Mouse (Mus musculus): ENCODE data around the gene Haghl. TPM values are rescaled to one million over a fixed set of nuclear protein-coding genes. Genes with fewer than 3 reads are reported as not detected.

Haghl gene
- polyA plus RNA-seq, 1 experiment from 2014 or later, result 76.0 TPM

DNA sequence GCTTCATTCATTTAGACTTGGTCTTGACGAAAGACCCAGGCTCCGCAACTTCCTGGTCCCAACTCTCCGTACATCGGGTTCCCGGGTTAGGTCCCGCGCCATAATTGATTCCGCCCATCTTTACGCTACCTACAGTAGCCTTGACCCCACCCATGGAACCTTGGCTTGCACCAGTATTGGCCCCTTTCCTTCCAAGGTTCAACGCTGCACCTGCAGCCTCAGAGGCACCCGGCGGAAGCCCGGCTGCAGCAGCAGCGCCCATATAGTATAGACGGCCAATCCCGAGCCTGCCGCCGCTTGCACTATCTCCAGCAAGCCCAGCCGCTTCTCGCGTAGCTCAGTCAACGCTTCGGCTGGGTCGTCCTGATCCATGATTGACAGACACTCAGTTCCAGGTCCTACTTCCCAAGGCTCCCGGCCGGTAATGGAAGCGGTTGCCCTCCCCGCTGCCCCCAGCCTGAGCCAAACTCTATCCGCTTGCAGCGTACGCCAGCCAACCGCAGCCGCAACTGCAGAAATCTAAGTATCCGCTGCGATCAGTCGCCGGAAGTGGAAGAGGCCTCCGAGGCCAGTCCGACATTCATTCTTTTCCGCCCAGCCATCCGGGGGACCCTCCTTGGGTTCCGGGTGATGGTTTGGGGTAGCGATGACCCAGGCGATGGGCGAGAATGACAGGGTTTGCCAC lies 6.5 kb upstream of the Haghl start:
- Histone ChIP-seq H3K9me3 (no peaks in the 10 kb centered on the region), H3K27ac (peak overlapping the region; percentile 93), H3K36me3 (replicated peaks) (peaks cover 63% of the 10 kb centered on the region), H3K4me1 (peaks cover 64% of the 10 kb centered on the region), H3K27me3 (ENCODE audit: poor library complexity, severe bottlenecking) (no peaks in the 10 kb centered on the region), H3K4me3 (peak overlapping the region; percentile 78)
- under 1% methylated on average over 45 of the region's 45 CpGs for WGBS
- peak; percentile 83 for DNase-seq (ENCODE audit: extremely low spot score, low spot score)

DNA sequence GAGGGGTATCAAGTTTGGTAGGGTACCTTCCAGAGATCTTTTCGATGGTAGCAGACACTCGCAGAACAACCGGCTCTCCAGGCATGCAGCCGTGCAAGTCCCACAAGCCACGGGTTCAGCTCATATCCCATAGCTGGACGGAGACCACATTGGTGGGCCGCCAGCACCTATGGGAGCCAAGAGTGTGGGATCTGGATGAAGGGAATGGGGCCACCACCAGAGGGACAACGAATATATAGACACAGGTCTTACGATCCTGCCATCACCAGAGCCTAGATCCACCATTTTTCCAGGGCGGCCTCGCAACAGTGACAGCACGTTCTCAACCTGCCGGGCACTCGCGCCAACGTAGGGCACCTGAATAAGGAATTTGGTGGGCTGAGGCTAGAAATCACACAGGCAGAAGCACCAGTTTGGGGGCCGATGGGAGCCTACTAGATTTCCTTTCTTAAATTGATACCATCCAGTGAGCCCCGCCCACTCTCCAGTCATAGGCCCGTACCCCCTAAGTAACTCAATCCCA lies 5.9 kb upstream of the Haghl start:
- H3K4me3 ChIP-seq, result peak overlapping the region; percentile 78
- WGBS, result 29% methylated on average over 19 of the region's 19 CpGs
- peaks cover 61% of the 10 kb centered on the region for H3K4me1 ChIP-seq
- H3K9me3 ChIP-seq, result no peaks in the 10 kb centered on the region
- no peak for DNase-seq (ENCODE audit: extremely low spot score, low spot score)
- H3K27me3 ChIP-seq (ENCODE audit: poor library complexity, severe bottlenecking), result no peaks in the 10 kb centered on the region
- peak overlapping the region; percentile 93 for H3K27ac ChIP-seq
- peaks cover 67% of the 10 kb centered on the region for H3K36me3 ChIP-seq (replicated peaks)

DNA sequence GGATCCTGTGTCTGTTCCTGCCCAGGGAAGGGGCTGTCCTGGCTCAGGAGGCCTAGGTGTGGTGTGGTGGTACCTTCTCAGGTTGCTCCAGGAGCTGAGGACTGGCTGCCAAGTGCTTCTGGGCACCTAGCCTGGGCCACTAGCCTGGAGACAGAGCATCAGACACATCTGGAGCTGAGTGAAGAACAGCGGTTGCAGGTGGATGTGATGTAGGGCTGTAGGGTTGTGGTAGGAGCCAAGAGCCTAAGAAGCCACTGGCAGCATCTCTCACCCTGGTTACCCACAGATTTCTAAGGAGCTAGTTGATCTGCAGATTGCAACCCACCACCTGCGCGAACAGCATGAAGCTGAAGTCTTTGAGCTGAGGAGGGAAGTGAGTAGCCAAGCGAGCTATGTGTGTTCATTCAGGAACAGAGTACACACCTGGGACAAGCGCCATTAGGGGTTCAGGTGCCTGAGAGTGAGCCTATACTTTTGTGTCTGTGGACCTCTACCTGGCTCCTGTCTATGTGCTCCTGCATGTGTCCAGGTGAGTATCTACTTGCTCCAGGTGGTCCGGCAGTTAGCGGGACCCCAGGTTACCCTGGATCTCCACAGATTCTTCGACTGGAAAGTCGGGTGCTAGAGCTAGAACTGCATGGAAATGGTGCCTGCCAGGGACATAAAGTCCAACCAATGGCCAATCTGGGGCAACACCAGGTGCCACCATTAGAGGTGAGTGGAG lies 1.5 kb upstream of the Haghl start:
- H3K36me3 ChIP-seq (replicated peaks), result peaks cover 65% of the 10 kb centered on the region
- H3K9me3 ChIP-seq, result no peaks in the 10 kb centered on the region
- 0 out of 2 replicates have a peak overlapping the region, but pooled peaks have one; percentile 5 for H3K4me3 ChIP-seq
- DNase-seq (ENCODE audit: extremely low spot score, low spot score), result no peak
- H3K27me3 ChIP-seq (ENCODE audit: poor library complexity, severe bottlenecking), result no peaks in the 10 kb centered on the region
- peaks cover 54% of the 10 kb centered on the region for H3K4me1 ChIP-seq
- 93% methylated on average over 9 of the region's 9 CpGs for WGBS
- H3K27ac ChIP-seq, result no peak overlapping the region

DNA sequence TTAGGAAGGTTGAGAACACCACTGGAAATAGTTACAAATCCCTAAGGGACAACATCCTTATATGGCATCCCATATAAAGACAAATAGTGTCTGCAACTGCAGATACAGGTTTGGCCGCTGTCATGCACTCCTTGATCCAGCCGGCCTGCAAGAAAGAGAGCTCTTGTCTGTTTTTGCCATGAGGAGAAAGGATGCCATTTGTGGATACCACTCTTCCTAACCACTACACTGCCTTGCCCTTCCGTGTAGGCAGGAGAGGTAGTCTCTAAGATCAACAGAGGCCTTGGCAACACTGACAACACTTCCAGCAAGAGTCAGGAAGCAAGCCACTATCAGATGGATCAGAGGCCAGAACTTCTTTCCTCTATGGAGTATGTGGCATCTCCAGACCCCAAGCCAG lies 807 bp upstream of the Haghl start, which contains the start of gene Ccdc78:
Ccdc78 (plus strand) TSS at position 301 of the 400 bp plus-strand sequence.
- Histone ChIP-seq H3K36me3 (replicated peaks) (peaks cover 72% of the 10 kb centered on the region), H3K4me3 (peak within 1 kb of the TSS; percentile 60), H3K9me3 (no peaks in the 10 kb centered on the region), H3K27ac (peak within 1 kb of the TSS; percentile 92), H3K4me1 (peaks cover 48% of the 10 kb centered on the region), H3K27me3 (ENCODE audit: poor library complexity, severe bottlenecking) (no peaks in the 10 kb centered on the region)
- DNase-seq (ENCODE audit: extremely low spot score, low spot score), result no peak
- 84% methylated on average over 3 of the region's 3 CpGs for WGBS

DNA sequence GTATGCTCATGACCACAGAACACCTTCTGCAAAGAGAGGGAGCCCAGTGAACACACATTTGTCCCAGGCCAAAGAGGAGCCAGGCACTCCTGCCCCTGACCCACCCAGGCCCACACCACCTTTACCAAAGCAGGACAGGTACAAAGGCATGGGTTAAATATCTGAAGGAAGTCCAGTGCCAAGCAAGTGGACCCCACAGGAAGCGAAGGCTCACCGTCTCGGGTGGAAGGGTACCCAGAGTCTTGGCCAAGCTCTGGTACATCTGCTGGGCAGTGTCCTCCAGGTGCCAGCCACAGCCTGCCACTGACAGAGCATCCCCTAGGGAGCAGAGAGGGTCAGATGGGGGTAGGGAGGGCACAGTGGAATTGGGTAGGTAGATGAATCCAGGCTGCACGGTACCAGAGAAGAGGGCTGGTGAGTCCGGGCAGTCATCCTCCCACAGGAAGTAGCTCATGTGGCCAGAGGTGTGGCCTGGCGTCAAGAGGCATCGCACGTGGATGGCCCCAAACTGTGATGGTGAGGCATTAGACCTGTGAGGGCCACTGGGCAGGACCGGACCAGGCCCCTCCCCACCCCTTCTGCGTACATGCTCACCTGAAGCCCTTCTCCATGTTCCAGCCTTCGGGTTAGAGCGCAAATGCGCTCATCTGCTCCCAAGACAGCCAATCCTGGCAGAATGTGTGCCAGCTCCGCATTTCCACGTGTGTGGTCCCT lies 1.5 kb downstream of the Haghl start:
- no peak for DNase-seq (ENCODE audit: extremely low spot score, low spot score)
- Histone ChIP-seq H3K4me3 (peak overlapping the region; percentile 60), H3K36me3 (replicated peaks) (peaks cover 75% of the 10 kb centered on the region), H3K27ac (peak overlapping the region; percentile 92), H3K4me1 (peaks cover 38% of the 10 kb centered on the region), H3K9me3 (no peaks in the 10 kb centered on the region), H3K27me3 (ENCODE audit: poor library complexity, severe bottlenecking) (no peaks in the 10 kb centered on the region)
- 86% methylated on average over 15 of the region's 15 CpGs for WGBS

DNA sequence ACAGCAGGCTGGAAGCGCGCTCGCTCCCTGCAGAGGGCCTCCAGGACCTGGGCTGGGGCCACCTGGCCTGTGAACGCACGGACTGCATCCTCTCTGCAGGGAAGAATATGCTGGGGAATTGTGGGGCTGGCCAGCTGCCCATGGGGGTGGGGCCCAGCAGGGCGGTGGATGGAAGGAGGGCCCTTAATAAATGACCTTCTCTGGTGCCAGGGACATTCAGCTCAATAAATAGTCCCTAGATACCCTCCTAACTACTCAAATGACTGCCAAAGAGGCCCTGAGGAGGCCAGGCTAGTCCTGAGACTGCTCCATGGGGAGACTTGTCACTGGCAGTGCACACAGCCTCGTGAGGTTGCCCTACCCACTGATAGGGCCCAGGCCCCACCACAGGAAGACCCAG lies 2.4 kb downstream of the Haghl start:
- Histone ChIP-seq H3K27ac (0 out of 2 replicates have a peak overlapping the region, but pooled peaks have one; percentile 11), H3K36me3 (replicated peaks) (peaks cover 75% of the 10 kb centered on the region), H3K9me3 (no peaks in the 10 kb centered on the region), H3K4me1 (peaks cover 41% of the 10 kb centered on the region), H3K27me3 (ENCODE audit: poor library complexity, severe bottlenecking) (no peaks in the 10 kb centered on the region), H3K4me3 (peak overlapping the region; percentile 60; the same call in 1 of the 2 replicates)
- 89% methylated on average over 7 of the region's 7 CpGs for WGBS
- DNase-seq (ENCODE audit: extremely low spot score, low spot score), result no peak

DNA sequence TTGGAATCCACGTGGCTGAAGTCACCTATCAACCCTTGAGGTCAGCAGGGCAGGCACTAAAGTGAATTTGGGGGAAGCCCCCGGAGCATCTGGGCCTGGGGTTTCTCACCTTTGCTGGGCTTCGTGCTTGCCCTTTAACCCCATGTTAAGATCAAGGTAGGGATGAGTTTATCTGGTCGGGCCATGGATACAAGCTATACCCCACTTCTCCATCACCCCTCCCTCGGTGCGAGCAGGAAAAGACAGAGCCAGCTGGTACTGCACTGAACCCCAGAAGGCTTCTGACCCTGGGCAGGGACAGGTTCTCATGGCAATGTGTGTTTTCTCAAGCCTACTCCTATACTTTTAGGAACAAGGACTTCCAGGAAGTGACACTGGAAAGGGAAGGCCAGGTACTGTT lies 4.1 kb downstream of the Haghl start:
- peaks cover 41% of the 10 kb centered on the region for H3K4me1 ChIP-seq
- WGBS, result 81% methylated on average over 6 of the region's 6 CpGs
- H3K27me3 ChIP-seq (ENCODE audit: poor library complexity, severe bottlenecking), result no peaks in the 10 kb centered on the region
- no peak overlapping the region for H3K27ac ChIP-seq
- no peaks in the 10 kb centered on the region for H3K9me3 ChIP-seq
- peaks cover 70% of the 10 kb centered on the region for H3K36me3 ChIP-seq (replicated peaks)
- H3K4me3 ChIP-seq, result no peak overlapping the region
- no peak for DNase-seq (ENCODE audit: extremely low spot score, low spot score)

DNA sequence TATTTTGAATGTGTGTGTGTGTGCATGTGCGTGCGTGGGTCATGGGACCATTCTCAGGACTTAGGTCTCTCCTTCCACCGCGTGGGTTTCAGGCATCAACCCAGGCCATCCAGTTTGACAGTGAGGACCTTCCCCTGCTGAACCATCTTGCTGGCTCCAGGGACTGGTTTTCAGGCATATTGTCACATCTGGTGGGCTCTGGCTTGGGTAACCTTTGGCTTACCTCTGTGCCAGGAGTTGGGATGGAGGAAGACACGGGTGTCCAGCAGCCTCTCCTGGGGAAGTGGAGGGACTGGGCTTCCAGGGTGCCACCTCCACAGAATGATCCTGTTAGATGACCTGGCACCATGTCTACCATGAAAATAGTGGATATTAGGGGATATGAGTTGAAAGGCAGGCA lies 7.5 kb downstream of the Haghl start:
- peaks cover 60% of the 10 kb centered on the region for H3K36me3 ChIP-seq (replicated peaks)
- no peak for DNase-seq (ENCODE audit: extremely low spot score, low spot score)
- peak overlapping the region; percentile 2; the same call in 1 of the 2 replicates for H3K4me3 ChIP-seq
- peaks cover 25% of the 10 kb centered on the region for H3K4me1 ChIP-seq
- 95% methylated on average over 5 of the region's 5 CpGs for WGBS
- H3K27me3 ChIP-seq (ENCODE audit: poor library complexity, severe bottlenecking), result no peaks in the 10 kb centered on the region
- no peak overlapping the region for H3K27ac ChIP-seq
- H3K9me3 ChIP-seq, result no peaks in the 10 kb centered on the region

DNA sequence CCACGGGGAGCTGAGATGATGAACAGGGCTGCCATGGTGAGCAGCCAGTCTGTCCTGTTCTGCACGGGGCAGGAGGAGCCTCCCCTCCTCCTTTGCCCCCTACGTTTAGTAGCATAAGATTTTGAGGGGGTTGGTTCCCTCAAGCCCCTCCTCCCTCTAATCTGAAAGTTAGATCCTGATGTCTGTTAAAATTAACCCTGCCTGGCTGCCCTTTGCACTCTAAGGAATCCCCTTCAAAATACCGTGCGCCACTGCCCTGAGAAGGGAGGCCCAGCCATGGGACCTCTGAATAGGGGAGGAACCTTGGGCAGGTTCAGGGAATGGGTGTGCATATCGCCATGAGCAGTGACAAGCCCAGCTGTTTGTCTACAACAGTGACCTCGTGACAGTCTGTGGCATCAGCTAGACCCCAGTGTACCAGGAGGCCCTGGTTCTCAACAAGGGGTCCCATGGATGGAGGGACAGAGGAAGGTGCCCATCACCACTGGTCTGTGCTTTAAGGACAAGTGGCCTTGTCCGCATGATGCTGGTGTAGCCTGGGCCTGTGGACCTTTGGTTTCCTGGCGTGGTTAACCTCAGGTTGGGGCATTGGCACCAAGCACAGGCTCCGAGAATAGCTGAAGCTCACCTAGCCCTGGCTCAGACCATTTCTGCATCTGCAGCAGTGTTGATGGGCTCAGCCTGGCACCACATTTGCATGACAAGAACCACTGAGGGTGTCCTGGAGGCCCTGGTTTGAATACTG lies 10.0 kb downstream of the Haghl start:
- H3K4me3 ChIP-seq, result no peak overlapping the region
- no peak overlapping the region for H3K27ac ChIP-seq
- H3K4me1 ChIP-seq, result peaks cover 19% of the 10 kb centered on the region
- no peaks in the 10 kb centered on the region for H3K9me3 ChIP-seq
- peaks cover 36% of the 10 kb centered on the region for H3K36me3 ChIP-seq (replicated peaks)
- no peak for DNase-seq (ENCODE audit: extremely low spot score, low spot score)
- 82% methylated on average over 10 of the region's 10 CpGs for WGBS
- H3K27me3 ChIP-seq (ENCODE audit: poor library complexity, severe bottlenecking), result no peaks in the 10 kb centered on the region

DNA sequence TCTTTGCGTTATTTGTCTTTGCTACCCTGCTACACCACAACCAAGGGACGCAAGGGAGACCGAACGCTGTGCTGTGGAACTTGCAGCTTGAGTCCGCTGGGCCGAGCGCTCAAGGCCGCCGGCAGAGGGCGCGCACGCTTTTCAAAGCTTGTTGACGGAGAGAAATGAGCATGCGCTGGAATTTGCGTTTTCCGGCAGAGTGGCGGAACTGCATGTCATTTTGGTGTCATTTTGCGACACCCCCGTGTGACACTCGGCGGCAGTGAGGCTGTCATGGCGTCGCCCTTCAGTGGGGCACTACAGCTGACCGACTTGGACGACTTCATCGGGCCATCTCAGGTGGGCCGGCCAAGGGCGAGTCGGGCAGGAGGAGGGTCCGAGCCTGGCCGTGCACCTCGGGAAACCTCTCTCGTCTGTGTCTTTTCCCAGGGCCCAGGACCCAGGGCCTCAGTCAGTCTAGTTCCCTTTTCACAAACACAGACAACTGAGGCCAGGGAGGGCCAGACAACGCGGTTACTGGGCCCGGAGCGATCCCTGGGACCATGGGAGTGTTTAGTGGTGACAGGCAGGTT lies 11.8 kb downstream of the Haghl start, which contains the start of gene Narfl:
Narfl (plus strand) TSS at position 228 of the 572 bp plus-strand sequence.
- Histone ChIP-seq H3K27me3 (ENCODE audit: poor library complexity, severe bottlenecking) (peaks cover 13% of the 10 kb centered on the region), H3K4me1 (peaks cover 19% of the 10 kb centered on the region), H3K4me3 (peak within 1 kb of the TSS; percentile 64), H3K36me3 (replicated peaks) (peaks cover 20% of the 10 kb centered on the region), H3K27ac (peak within 1 kb of the TSS; percentile 75), H3K9me3 (no peaks in the 10 kb centered on the region)
- peak; percentile 98 for DNase-seq (ENCODE audit: extremely low spot score, low spot score)
- WGBS, result under 1% methylated on average over 37 of the region's 37 CpGs

DNA sequence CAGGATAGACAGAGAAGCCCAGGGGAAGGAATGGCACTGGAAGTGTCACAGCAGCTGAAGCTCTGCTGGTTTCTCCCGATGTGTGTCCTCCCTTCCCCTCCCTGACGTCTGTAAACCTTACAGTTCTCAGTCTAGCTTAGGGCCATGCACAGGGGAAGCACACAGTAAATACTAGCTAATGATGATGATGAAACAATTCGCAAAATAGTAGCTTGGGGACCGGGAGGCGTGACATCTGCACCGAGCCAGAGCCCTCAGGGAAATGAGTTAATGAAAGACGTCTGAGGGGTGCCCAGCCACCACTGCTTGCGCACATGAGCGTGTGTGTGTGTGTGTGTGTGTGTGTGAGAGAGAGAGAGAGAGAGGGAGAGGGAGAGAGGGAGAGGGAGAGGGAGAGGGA lies 16.1 kb downstream of the Haghl start:
- no peak overlapping the region for H3K27ac ChIP-seq
- WGBS, result 60% methylated on average over 9 of the region's 9 CpGs
- H3K9me3 ChIP-seq, result no peaks in the 10 kb centered on the region
- no peaks in the 10 kb centered on the region for H3K36me3 ChIP-seq (replicated peaks)
- H3K4me1 ChIP-seq, result peaks cover 14% of the 10 kb centered on the region
- no peak for DNase-seq (ENCODE audit: extremely low spot score, low spot score)
- H3K27me3 ChIP-seq (ENCODE audit: poor library complexity, severe bottlenecking), result peaks cover 36% of the 10 kb centered on the region
- no peak overlapping the region for H3K4me3 ChIP-seq

DNA sequence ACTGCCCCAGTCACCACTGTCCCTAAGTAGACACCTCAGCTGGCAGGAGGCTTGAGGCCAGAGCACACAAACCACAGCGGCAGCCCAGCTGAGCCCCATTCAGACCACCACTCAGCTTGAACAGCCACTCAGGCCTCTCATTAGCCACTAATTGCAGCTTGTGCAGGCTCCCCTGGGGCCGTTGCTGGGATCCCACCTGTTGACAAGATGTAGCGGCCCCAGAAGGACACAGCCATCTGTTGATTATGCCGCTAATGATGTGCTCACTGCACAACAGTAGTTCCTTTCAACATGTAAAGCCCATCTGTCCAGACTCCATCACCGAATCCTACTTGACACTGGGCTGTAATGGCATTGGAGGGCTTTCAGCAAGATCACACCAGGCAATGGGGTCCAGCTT lies 19.6 kb downstream of the Haghl start:
- H3K9me3 ChIP-seq, result no peaks in the 10 kb centered on the region
- 53% methylated on average over 5 of the region's 5 CpGs for WGBS
- peaks cover 36% of the 10 kb centered on the region for H3K27me3 ChIP-seq (ENCODE audit: poor library complexity, severe bottlenecking)
- peaks cover 16% of the 10 kb centered on the region for H3K4me1 ChIP-seq
- no peak overlapping the region for H3K27ac ChIP-seq
- peak; percentile 46 for DNase-seq (ENCODE audit: extremely low spot score, low spot score)
- H3K4me3 ChIP-seq, result no peak overlapping the region
- no peaks in the 10 kb centered on the region for H3K36me3 ChIP-seq (replicated peaks)

Data from forebrain, embryonic 10.5 days (tissue).